Mouse (Mus musculus) thymus, postnatal 25 days (tissue): Measurements from ENCODE around the gene Il34.
"Not testable (repeated sequence)": the region's sequence is repeated elsewhere in the genome, so short reads cannot be mapped to it uniquely, and the experiment has no call there.

Experiments
- DNase-seq: peaks from one replicate; pipeline ENCODE4 v3.0.0; 2022

Il34 gene

GRCm38 (mm10) chr8:110809831-110810230, 4.1 kb upstream of the Il34 start:
- DNase-seq = no peak

DNA sequence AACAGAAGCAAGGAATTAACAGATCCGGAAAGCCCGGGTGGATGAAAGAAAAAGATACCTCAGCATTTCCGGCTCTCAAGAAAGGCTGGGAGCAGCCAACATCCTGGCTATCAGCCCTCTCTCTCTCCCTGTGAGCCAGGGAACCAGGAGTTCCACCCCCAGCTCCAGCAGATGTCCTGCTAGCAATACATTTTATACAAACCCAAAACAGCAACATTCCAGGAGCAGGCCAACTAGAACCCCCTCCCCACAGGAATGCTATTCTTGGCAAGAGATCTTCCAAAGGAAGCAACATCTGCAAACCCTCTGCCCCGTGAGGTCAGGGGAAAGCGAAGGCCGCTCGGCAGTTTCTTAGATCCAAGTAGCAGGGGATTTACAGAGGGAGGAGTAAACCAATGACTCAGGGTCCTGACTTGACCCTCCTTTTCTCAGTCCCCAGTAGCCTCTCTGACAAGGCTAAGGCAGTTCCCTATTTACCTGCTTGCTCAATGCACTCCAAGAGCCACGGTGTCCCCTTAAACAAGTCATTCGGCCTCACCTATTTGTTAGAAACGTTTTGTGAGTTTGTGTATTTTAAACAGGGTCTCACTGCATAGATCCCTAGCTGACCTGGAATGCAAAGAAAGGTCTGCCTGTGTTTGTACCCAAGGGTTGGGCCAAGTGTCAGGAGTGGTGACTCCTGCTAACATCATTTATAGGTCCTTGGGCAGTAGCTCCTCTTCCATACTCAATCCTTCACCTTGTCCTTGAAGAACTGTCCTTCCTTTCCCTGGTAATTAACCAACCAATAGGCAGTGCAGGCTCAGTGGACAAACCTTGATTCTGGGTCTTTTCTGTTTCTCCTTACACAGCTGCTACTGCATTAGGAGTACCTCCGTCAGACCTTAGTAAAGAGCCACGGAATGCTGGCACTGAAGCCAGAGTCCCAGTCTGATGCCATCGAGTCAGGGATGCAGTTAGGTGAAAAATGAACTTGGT, 3.1 kb upstream of the Il34 start:
- no peak for DNase-seq

- peak; percentile 36 for DNase-seq
Observed at GRCm38 (mm10) chr8:110806146-110806545, 422 bp upstream of the Il34 start.

GRCm38 (mm10) chr8:110804825-110805514, 754 bp downstream of the Il34 start:
- no peak for DNase-seq

- DNase-seq = peak; percentile 47
Observed at GRCm38 (mm10) chr8:110803856-110804255, 1.9 kb downstream of the Il34 start.

DNA sequence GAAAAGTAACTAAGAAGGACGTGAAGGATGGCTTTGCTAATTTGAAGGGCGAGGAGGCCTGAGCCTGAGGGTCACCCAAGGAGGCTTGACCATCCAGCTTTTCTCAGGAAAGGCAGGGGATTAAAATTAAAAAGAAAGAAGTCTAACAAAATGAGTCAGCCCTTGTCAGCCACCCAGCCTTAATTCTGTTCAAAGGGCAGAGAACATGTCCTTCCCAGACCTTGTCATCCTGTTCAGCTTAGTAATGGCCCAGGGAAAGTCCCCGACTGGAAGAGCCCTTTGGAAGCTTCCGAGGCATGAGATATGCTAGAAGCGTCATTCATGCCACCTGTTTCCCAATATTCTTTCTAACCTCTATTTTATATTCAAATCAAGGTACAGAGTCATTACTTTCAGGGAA, 2.7 kb downstream of the Il34 start:
- no peak for DNase-seq

GRCm38 (mm10) chr8:110797086-110797485, 8.6 kb downstream of the Il34 start:
- DNase-seq = no peak

GRCm38 (mm10) chr8:110794363-110794965, 11.3 kb downstream of the Il34 start:
- no peak for DNase-seq

GRCm38 (mm10) chr8:110793936-110794335, 11.8 kb downstream of the Il34 start:
- no peak for DNase-seq

DNA sequence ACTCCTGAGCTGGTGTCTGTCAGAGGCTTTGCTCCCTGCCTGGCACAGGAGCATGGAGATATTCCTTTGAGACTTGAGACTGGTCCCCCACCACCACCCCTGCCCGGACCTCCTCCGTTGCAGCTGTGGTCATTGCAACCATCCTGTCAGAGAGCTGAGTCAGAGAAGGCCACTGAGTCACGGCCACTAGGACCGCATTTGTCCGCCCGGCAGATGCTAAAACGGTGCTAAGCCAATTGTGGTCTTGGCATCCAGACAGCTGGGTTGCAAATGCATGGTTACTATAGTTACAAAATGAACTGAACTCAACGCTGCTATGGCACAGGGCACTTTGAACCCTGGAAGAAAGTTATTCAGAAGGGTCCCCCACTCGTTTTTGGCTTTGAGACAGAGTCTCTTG, 12.2 kb downstream of the Il34 start:
- DNase-seq = no peak

DNA sequence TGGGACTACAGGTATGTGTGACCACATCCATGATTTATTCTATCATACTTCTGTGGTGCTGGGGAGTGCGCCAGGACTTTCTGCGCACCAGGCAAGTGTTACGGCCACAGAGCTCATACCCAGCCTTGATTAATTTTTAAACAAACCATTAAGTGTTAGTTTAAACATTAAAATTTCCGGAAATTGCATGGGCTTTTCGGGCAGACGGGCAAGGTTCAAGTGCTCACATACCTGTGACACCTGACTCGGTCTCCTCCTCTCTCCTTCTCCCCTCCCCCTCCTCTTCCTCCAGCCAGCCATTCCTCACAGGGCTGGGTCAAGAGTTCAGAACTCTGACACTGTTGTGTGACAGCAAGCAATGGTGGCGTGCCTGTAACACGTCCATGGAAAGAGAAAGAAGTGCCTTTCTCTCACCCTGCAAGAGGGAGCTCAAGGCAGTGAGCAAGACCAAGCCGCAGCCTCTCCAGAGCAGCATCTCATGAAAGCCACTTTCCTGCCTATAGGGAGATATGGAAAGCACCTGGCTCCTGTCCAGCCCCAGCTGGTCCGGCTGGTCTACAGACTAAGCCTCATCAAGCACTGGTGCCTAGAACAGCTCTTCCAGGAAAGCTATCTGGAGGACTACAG, 13.0 kb downstream of the Il34 start:
- no peak for DNase-seq

DNA sequence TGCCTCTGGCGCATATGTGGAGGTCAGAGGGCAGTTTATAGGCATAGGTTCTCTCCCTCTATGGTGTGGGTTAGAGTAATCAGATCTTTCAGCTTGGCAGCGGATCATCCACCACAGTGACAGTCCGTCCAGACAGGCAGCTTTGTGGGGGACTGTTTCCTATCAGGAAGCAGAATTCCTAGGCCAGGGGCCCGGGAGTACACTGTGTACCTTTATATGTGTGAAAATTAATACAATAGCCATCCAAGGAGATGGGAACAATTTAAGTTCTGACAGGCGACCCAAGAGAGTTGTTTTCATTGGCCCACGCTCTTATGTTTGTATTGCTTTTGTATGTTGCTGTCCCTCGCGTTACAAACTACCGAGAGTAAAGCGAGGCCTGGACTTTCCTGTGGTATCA, 14.6 kb downstream of the Il34 start:
- no peak for DNase-seq

- DNase-seq = no peak
Observed at GRCm38 (mm10) chr8:110790270-110790669, 15.5 kb downstream of the Il34 start.

DNA sequence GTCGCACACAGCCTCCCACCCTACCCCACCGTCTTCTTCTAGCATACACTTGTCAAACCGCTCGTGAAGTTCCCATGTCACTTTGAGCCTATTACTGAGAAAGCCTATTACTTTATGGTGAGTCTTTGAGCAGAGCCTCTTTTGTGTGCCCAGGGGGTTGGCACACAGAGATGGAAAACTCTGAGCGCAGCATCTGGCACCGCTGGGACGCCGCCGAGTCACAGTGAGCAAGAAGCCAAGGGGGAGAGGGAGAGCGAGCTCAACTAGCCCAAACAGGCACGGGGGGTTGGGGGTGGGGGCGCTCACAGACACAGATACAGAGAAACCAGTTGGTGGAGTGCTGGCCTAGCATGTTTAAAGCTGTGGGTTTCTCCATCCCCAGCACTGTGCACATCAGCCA, 16.2 kb downstream of the Il34 start:
- DNase-seq = no peak

DNA sequence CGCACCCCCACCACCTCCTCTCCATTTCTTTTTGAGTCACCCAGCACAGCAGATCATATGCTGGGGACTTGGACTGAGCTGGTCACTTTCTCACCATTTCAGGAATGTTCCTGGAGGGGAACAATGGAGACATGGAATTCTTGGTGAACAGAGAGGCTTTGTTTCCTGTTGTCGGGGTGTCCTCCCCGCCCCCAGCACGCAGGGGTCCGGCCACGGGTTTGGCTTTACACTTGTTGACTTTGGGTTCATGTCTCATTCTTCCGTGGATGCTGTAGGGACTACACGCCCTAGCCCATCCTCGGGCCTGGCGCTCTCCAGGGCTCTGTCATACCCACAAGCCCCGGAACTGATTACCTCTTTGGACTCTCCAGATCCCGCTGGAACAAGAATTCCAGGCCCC, 16.7 kb downstream of the Il34 start:
- DNase-seq = no peak

GRCm38 (mm10) chr8:110787411-110787954, 18.2 kb downstream of the Il34 start:
- no peak for DNase-seq

- no peak for DNase-seq
Observed at GRCm38 (mm10) chr8:110786934-110787333, 18.8 kb downstream of the Il34 start.

- DNase-seq = not testable (repeated sequence)
Observed at GRCm38 (mm10) chr8:110786501-110786900, 19.2 kb downstream of the Il34 start.

DNA sequence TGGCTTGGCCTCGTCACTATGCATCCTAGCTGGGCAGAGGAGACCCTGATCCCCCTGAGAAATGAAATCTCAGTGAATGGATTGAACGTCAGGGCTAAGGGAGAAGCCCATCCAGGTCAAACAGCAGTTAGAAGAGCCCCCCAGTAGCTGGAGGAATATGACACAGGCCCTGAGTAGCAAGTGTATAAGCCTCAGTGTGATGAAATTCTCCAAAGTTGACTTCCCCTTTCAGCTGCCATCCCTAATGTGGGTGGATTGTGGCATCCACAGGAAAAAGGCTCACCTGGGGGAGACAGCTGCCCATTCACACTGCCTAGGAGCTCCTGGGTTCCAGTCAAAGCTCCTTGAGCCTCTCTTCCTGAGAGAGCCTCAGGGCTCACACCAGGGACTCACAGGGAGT, 20.4 kb downstream of the Il34 start:
- DNase-seq = no peak

DNA sequence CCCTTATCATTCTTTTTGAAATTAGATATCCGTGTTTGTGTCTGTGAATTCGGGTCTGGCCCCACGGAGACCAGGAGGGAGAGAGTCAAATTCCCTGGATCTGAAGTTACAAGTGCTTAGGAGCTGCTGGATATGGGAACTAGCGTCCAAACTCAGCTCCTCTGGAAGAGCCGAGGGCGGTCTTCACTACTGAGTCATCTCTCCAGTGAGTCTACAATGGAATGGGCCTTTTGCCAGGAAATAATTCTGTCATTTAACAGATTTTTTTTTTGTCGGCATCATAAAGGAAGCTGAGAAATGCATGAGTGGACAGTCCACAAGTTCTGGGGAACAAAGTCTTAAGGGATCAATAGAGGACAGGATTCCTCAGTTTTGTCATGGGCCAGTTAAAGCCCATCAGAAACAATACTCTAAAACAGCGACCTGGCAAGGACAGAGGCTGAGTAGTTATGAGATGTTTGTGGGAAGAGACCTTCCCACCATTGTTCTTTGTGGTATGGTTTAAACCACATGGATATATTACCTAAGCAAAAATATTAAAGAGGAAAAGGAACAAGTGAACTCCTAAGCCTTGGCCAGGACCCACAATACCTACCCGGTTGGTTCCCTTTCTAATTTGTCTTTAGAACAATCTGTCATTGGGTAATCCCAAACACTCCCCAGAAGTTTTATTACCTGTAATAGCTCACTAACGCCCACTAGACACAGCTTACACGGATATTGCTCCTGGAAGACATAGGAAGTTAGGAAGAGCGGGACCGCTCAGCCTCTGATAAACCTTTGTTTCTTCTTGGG, 25.6 kb downstream of the Il34 start:
- no peak for DNase-seq

- DNase-seq = no peak
Observed at GRCm38 (mm10) chr8:110776335-110776734, 29.4 kb downstream of the Il34 start.

DNA sequence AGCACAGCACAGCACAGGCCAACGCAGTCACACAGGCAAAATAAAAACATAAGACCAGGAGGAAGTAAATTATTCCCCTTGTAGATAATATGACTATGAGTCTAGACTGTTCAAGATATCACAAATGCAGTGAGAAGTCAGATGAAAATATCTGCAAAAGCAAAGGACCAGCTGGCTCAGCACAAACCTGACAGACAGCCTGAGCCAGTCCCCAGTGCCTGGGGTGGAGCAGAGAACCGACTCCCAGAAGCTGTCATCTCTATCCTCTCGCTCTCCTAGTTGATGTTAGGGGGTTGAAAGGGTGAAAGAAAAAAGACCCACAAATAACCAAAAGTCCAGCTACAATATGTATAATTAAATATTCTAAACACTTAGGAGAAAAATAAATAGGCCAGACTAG, 30.0 kb downstream of the Il34 start:
- no peak for DNase-seq
